Mouse (Mus musculus): ENCODE measurements around the gene Gm28048. TPM values are rescaled to one million over a fixed set of nuclear protein-coding genes. Genes with fewer than 3 reads are reported as not detected.

Gene Gm28048
- total RNA-seq, 2 experiments from 2014 or later, result 14.2 to 25.6 TPM

DNA sequence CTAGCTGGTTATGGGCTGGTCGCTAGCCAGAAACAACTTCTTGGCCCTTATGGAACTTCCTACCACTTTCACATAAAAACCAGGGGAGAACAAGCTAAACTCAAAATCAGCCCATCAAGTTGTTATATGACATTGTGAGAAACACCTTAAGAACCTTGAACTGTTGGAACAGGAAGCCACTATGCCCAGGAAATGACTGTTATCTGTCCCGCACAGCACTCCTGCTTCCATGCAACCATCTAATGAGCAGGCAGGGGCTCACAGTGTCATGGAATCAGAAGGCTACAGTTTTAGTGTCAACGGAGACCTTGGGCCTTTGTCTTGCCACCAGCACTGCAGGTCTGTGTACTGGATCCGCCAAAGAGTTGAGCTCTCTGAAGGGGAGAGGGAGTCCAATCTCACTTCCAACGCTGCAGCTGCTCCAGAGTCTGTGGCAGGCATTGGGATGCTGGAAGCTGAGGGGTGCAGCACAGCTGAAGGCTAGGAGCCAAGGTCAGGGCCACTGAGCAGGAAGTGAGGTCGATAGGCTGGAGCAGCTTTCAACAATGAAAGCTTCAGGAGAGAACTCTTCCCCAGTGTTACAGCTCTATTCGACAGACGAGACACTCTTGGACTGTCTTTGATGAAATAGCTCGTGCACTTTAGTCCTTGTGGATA, 157.7 kb downstream of the Gm28048 start:
- ATAC-seq (replicated peaks; ENCODE audit: low FRiP score, poor library complexity, severe bottlenecking), result no peak

DNA sequence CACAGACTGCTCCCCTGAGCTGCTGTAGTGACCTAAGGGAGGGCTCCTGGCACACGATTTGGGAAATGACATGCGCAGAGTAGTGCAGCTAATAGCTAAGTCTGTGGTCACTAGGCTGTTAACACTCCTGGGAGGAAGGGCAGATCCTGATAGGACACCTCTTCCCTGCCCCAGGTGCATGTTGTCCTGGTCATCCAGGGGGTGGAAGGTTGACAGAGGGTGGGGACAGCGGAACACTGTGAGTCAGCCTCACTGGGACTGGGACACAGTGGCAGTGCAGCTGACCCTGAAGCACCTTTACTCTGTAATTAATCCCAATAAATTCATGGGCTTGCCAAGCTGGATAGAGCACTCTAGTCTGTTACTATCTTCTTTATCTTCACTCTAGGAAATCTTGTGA, 160.6 kb downstream of the Gm28048 start:
- ATAC-seq (replicated peaks; ENCODE audit: low FRiP score, poor library complexity, severe bottlenecking), result no peak

DNA sequence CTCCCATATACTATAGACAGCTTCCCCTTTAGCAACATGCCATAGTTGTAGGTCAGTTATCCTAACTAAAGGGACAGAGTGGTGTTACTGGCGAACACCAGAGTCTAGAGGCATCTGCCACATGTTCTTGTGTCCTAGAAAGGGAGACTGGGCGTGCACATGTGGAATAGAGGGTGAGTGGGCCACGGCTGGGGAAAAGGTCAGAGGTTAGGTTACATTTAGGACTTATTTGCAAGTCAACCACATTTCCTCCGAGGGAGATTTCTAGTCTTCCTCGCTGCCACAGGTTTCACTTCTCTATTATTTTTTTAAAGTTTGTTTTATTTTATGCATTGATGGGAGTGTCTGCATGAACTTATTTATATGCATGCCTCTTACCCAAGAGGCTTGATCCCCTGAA, 163.5 kb downstream of the Gm28048 start:
- no peak for ATAC-seq (replicated peaks; ENCODE audit: low FRiP score, poor library complexity, severe bottlenecking)

DNA sequence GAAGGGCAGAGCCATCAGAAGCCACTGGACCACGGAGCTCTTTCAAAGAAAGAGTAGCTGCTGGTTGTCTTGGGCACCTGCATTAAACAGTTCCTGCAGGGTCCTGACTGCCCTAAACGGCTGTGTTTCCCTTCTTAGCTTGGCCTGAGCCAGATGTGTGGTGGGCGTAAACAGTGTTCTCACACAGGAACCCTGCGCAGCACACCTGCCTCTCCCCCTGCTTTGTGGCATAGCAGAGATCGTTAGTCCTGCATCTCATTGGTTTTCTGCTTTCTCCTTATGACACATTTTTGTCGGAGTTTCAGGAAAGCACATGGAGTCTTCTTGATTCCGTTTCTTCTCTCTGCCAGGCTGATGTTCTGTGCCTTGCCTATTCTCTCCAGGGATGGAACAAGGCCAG, 166.0 kb downstream of the Gm28048 start:
- ATAC-seq (replicated peaks; ENCODE audit: low FRiP score, poor library complexity, severe bottlenecking), result no peak

DNA sequence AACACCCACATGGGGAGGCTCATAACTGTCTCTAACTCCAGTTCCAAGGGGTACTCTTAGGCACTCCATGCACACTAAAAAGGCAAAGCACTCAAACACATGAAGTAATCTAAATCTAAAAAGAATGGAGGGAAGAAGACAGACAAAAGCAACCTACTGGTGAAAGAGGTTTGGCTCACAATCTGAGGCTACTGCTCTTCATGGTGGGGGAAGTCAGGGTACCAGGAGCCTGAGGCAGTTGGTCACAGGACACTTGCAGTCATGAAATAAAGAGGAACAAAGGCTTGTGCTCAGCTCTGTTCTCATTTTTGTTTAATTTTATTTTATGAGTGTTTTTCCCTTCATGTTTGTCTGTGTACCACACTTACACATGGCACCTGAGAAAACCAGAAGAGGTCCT, 166.7 kb downstream of the Gm28048 start:
- ATAC-seq (replicated peaks; ENCODE audit: low FRiP score, poor library complexity, severe bottlenecking), result no peak

DNA sequence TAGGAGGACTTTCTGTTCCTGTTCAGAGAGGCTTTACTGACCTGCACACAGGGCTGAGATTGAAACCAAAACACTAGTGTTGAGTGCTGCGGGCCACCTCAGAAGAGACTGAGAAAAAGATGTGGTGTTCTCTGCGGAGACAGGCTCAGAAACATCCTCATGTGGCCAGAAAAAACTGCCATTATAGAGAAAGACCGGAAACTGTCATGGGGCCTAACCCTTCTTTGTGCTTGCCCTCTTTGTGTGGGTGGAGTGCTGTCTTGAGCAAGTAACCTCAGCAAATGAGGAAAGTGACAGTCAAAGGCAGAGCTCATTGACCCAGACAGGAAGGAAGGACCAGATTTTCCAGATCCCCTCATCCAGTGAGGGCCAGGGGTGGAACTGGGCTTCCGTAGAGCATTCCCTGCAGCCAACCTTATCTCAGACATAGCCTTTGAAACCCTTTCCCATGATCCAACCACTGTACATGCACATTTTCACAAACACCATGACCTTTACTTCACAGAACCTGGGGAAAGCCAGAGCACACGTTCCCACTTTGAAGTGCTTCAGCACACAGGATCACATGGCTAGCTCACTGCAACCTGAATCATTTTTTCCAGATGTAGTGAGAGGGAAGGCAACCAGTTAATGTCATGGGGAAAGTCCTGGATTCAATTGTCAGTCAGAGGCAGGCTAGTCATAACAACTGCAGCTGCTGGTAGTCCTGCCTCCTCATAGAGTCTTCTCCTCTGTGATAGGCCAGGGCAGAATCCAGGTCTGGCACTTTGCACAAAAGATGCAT, 167.8 kb downstream of the Gm28048 start:
- ATAC-seq (replicated peaks; ENCODE audit: low FRiP score, poor library complexity, severe bottlenecking), result no peak

DNA sequence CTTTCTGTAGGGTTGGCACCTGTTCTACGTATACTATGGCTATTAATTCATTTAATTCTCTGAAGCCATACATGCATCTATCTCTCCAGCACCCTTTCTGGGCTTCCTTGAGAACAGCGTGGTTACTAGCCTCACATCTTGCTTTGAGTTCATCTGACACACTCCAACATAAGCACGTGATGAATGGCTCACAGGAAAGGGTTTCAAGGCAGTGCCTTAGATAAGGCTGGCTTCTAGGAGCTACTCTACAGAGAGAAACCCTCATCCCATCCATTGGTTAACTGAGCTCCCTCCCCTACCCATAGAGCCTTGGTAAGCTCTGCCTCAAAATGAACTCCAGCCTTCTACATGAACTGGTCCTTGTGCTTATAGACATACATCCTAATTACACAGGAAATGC, 168.5 kb downstream of the Gm28048 start:
- ATAC-seq (replicated peaks; ENCODE audit: low FRiP score, poor library complexity, severe bottlenecking), result no peak

DNA sequence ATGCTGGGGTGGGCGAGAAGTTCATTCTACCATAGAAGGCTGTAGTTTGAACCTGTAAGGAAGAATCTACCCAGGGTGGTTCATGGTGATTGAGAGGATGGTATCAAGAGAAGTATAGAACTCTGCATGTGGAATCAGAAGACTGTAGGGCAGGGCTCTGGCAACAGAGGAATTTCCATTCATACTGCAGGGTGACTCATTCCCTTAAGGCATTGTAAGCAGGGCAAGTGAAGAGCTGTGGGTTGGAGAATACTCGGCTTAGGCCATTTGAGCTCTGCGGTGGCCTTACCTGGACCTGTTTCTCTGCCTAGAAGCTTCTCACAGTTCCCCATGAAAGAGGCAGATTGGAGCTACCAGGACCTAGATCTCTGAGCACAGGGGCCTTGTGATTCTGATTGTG, 170.5 kb downstream of the Gm28048 start:
- ATAC-seq (replicated peaks; ENCODE audit: low FRiP score, poor library complexity, severe bottlenecking), result no peak

DNA sequence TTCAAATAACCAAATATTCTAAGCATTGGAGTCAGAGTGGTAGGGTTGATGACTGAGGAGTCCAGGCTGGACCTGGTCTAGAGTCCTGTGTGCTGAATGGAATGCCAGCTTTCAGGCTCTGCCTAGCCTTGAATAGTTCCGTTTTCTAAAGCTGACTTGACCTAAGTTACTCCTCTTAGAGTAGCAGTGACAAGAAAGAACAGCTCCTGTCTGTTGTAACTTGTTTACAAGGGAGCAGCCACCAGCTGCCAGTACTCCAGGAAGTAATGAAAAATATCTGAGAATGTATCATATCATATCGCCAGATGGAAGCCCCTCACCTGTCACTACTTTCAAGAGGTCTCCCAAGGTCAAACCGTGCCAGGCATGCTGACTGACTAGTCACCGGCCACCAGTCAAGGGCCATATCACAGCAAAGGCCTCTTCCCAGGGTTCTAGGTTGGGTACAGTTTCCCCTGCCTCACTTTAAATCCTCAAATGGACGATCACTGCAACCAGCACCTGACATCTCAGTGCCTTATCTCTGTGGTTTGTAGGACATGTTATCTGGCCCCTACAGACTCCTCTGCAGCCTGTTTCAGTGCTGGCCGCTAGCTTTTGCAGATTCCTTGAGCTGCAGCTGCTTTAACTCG, 172.3 kb downstream of the Gm28048 start:
- ATAC-seq (replicated peaks; ENCODE audit: low FRiP score, poor library complexity, severe bottlenecking), result no peak

DNA sequence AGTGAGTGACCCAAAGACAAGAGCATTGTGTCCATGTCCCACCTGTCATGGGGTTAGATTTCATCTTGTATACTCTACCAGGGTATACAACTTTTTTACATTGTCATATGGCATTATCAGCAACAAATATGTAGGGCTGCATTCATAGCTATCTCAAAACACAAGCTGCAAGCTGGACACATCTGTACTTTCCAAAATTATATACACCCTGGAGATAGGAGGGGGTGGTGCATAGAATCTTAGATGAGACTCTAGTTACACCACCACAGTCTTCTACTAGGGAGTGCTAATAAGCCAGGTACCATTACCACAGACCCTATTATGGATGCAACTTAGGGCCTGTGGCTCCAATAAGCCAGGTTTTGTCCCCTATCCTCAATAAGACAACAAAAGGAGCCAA, 173.8 kb downstream of the Gm28048 start:
- no peak for ATAC-seq (replicated peaks; ENCODE audit: low FRiP score, poor library complexity, severe bottlenecking)

DNA sequence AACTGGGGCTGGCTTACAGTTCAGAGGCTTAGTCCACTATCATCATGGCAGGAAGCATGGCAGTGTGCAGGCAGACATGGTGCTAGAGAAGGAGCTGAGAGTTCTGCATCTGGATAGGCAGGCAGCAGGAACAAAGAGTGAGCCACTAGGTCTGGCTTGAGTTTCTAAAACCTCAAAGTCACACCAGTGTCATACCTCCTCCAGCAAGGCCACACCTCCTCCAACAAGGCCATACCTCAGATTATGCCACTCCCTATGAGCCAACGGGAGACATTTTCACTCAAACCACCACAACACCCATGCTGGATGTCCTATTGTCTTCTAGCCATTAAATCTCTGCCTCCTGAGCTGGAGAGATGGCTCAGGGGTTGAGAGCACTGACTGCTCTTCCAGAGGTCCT, 176.7 kb downstream of the Gm28048 start:
- no peak for ATAC-seq (replicated peaks; ENCODE audit: low FRiP score, poor library complexity, severe bottlenecking)

DNA sequence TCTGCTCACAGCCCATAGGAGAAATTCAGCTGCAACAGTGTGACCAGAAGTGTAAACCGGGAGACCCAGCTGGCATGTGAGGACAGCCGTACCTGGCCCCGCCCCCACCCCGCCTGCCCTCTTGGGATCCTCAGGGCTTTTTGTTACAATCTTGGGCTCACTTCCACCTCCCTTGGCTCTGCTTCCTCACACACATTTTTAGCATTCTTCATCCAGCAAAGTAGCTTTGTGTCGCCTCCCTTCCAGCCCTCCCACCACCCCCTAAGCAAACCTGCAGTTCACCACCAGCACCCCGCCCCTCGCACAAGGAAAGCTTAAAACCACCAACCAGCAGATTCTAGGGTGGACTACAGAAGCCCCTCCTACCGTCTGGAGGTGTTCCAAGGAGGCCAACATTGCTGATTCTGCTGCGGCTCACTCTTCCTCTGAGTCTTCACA, 181.9 kb downstream of the Gm28048 start:
- no peak for ATAC-seq (replicated peaks; ENCODE audit: low FRiP score, poor library complexity, severe bottlenecking)

DNA sequence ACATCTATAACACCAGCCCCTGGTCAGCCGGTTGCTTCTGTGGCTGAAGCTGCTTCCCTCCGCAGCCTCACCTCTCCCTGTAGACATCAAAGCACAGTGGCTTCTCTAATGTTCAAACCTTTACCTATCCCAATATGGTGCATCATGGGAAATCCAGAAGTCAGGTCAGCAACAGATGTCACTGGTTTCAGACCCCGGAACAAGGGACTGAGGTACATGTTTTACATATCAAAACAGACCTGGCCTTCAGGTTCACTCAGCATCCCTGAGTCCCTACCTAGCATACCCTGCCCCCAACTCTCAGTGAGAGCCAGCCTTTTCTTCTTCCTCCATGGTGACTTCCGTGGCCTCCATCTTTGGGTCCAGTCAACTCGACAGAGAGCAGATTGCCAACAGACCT, 183.0 kb downstream of the Gm28048 start:
- ATAC-seq (replicated peaks; ENCODE audit: low FRiP score, poor library complexity, severe bottlenecking), result no peak

DNA sequence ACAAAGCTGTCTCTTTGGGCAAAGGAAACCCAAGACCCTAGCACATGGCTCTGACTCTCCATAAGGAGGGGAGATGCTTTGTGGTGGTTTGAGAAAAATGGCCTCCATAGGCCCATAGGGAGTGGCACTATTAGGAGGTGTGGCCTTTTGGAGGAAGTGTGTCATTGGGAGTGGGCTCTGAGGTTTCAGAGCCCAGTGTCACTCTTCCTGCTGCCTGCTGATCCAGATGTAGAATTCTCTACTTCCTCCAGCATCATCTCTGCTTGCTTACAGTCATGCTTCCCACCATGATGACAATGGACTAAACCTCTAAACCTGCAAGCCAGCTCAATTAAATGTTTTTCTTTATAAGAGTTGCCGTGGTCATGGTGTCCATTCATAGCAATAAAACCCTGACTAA, 187.2 kb downstream of the Gm28048 start:
- ATAC-seq (replicated peaks; ENCODE audit: low FRiP score, poor library complexity, severe bottlenecking), result no peak

DNA sequence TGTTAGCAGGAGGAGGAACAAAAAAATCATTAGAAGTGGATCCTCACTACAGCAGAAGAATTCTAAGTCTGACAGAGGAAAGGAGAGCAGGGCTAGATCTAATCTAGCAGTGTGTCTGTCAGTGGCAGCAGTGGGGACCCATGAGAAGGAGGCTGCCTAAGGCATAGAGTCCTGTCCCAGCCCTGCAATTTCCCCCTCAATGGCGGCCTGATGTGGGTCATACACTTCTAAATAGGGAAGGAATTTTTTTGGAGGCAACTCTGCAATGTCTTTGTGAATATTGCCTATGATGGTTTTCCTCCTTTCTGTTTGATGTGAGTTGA, 188.0 kb downstream of the Gm28048 start:
- ATAC-seq (replicated peaks; ENCODE audit: low FRiP score, poor library complexity, severe bottlenecking), result no peak

DNA sequence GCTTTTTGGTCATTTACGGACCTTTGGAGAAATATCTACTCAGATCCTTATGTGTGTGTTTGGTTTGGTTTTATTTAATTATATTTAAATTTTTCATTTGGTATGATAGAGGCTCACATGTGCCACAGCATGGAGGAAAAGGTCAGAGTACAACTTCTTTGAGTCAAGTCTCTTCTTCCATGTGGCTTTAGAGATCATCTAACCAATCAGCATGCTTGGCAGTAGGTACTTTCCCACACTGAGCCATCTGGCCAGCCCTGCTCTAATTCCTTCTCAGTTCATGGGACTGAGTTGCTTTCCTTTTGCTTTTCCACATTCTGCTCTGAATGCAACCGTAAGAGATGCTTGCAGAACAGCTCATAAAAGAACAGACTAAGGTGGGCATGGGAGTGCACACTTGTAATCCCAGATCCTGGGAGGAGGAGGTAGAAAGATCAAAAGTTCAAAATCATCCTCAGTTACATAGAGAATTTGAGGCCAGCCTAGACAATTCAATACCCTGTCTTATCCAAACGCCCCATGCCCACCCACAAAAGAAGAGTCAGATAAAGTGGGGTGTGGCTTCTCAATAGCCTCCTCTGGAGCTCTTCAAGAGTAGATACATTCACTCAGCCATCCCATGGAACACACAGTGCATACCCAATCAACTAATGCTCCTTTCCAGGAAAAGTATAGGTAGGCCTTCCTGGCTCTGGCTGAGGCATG, 188.6 kb downstream of the Gm28048 start:
- ATAC-seq (replicated peaks; ENCODE audit: low FRiP score, poor library complexity, severe bottlenecking), result no peak

DNA sequence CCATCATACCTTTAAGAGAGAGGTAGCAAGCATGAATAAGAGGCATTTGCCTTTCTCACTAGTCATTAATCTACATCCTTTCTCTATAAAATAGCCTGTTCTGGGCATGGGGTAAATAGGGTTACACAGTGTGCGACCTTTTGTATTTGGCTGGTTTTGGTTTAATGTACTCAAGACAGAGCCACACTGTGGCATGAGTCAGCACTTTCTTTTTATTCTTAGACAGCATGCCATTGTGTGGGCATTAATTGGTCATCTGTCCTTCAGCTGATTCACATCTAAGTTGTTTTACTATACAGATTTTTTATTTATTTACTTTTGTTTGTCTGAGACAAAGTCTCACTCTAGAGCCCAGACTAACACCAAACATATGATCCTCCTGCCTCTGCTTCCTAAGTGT, 189.7 kb downstream of the Gm28048 start:
- ATAC-seq (replicated peaks; ENCODE audit: low FRiP score, poor library complexity, severe bottlenecking), result no peak

DNA sequence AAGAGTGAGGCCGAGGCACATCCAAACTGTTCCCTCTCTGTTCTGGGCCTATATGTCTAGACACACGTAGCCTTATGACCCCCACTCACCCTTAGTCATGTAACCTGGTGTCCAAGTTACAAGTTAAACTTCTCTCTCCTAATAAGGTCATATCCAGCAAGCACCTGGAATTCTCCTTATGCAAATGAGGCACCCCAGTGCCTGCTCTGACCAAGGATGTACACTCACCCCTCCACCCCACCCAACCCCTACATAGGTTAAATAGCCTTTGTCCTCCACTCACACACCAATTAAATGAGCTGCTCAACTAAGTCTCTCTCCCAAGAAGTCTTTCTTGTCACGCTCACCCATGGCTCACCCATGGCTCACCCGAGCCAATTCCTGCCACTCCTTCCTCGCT, 190.2 kb downstream of the Gm28048 start:
- no peak for ATAC-seq (replicated peaks; ENCODE audit: low FRiP score, poor library complexity, severe bottlenecking)

DNA sequence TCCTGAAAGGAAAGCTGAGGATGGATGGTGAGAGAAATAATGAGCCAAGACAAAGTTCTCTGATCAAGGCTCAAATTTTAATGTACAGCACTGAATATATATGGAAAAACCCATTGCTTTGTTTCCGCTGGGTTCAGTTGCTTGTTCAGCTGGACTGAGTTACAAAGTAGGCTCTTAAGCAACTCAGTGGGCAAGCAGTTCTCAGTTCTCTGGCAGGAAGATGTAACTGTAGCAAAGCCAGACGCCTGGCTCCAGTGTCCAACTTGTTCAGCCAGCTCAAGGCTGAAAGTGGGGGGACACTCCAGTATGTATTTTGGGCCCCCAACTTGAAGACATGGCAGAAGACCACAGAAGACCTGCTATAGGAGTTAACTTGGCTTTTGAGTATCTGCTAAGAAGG, 194.1 kb downstream of the Gm28048 start:
- ATAC-seq (replicated peaks; ENCODE audit: low FRiP score, poor library complexity, severe bottlenecking), result no peak

Measured in erythroblast, adult 5-6 weeks (primary cell).